Mouse (Mus musculus) embryonic facial prominence, embryonic 11.5 days (tissue): ENCODE results near the gene Ocln. TPM values are rescaled to one million over a fixed set of nuclear protein-coding genes. Genes with fewer than 3 reads are reported as not detected.
A peak's percentile ranks its signal among the peaks of the same experiment; 100 is the strongest.

Source experiments
- ATAC-seq: fragments of 200-750 bp; cut with Nextera tagmentation; replicated peaks from 2 replicates; pipeline ENCODE4 v1.8.0; 2017; ENCODE audit warnings: low read depth; ENCODE audit not compliant: insufficient number of reproducible peaks, low FRiP score, low TSS enrichment
- DNase-seq: peaks from one replicate; pipeline ENCODE4 v3.0.0-alpha.2; 2015; ENCODE audit warnings: low spot score
- H3K27ac ChIP-seq: fragments of 300-500 bp; sonication (generic); replicated peaks from 2 replicates; pipeline ENCODE4 v1.5.1; 2014; ENCODE audit warnings: mild to moderate bottlenecking, low read depth, low read length, control low read depth
- H3K27me3 ChIP-seq: fragments of 300-500 bp; sonication (generic); 2 replicates; pipeline ENCODE4 v1.6.1; 2014; ENCODE audit warnings: mild to moderate bottlenecking, low read length, moderate library complexity, mixed read lengths; ENCODE audit not compliant: control insufficient read depth, insufficient read depth
- H3K36me3 ChIP-seq: fragments of 300-500 bp; sonication (generic); replicated peaks from 2 replicates; pipeline ENCODE4 v1.6.1; 2014; ENCODE audit warnings: low read depth, mild to moderate bottlenecking, low read length, moderate library complexity, mixed read lengths; ENCODE audit not compliant: control insufficient read depth, insufficient read depth
- H3K4me1 ChIP-seq: fragments of 300-500 bp; sonication (generic); 2 replicates; pipeline ENCODE4 v1.6.1; 2014; ENCODE audit warnings: low read length, mixed read lengths; ENCODE audit not compliant: control insufficient read depth, insufficient read depth
- H3K4me2 ChIP-seq: fragments of 300-500 bp; sonication (generic); 2 replicates; pipeline ENCODE4 v1.6.1; 2014; ENCODE audit warnings: low read depth, mild to moderate bottlenecking, control low read depth, low read length, moderate library complexity
- H3K4me3 ChIP-seq: fragments of 300-500 bp; sonication (generic); 2 replicates; pipeline ENCODE4 v1.5.1; 2014; ENCODE audit warnings: low read depth, low read length, control low read depth
- H3K9ac ChIP-seq: fragments of 300-500 bp; sonication (generic); replicated peaks from 2 replicates; pipeline ENCODE4 v1.6.1; 2014; ENCODE audit warnings: mild to moderate bottlenecking, control low read depth, low read length
- H3K9me3 ChIP-seq: fragments of 300-500 bp; sonication (generic); replicated peaks from 2 replicates; pipeline ENCODE4 v1.6.1; 2016; ENCODE audit warnings: mild to moderate bottlenecking, low read length, inconsistent platforms, mixed read lengths; ENCODE audit not compliant: control insufficient read depth
- WGBS: fragments of 180-500 bp; shearing (Covaris S2); extraction: QIAGEN DNeasy Blood & Tissue Kit; methylation state at CpG from one replicate; pipeline ENCODE4 v1.1.7; 2014; 5-methylcytosine and 5-hydroxymethylcytosine counted together
- polyA plus RNA-seq: library from polyadenylated mRNA; unstranded; fragments of >200 nt; fragmentation: Nextera tagmentation; extraction: Ambion mirVana; gene quantifications from 2 replicates; pipeline ENCODE4 v1.2.1, GENCODE M21; 2014

The Ocln gene
- polyA plus RNA-seq, 1 experiment from 2014 or later, result 6.7 TPM

DNA sequence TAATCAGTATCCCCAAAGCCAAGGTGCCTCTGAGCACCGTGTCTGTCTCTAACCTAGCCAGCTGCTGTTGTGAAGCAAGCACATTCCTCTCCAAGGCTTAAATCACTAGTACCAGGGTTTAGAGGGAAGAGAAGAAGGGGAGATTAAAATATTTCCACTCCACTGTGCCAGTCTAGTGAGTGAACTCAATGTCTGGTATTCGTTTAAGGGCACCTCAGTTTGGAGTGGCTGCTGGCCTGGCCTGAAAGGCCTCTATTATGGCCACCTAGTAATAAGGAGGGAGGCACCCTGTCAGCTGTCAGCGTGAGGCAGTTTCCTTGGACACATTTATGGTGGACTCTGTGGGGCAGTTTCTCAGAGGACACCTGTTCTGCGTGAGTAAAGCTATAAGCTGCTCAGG, 4.5 kb upstream of the Ocln start:
- Histone ChIP-seq H3K4me1 (peaks cover 5% of the 10 kb centered on the region; the same call in 1 of the 2 replicates), H3K4me2 (no peak overlapping the region), H3K9me3 (no peaks in the 10 kb centered on the region), H3K36me3 (no peaks in the 10 kb centered on the region), H3K4me3 (no peak overlapping the region), H3K27me3 (peaks cover 9% of the 10 kb centered on the region), H3K9ac (no peak overlapping the region), H3K27ac (no peak overlapping the region)
- DNase-seq (no peak), ATAC-seq (no peak)
- 63% methylated on average over 4 of the region's 4 CpGs for WGBS

GRCm38 (mm10) chr13:100553042-100553437, 522 bp upstream of the Ocln start:
- Histone ChIP-seq H3K27ac (no peak overlapping the region), H3K4me1 (peaks cover 5% of the 10 kb centered on the region; the same call in 1 of the 2 replicates), H3K36me3 (no peaks in the 10 kb centered on the region), H3K4me2 (peak overlapping the region; percentile 98; the same call in 1 of the 2 replicates), H3K27me3 (peaks cover 24% of the 10 kb centered on the region), H3K9ac (no peak overlapping the region), H3K9me3 (no peaks in the 10 kb centered on the region), H3K4me3 (peak overlapping the region; percentile 56)
- DNase-seq (peak; percentile 7), ATAC-seq (no peak)
- 3% methylated on average over 12 of the region's 12 CpGs for WGBS

GRCm38 (mm10) chr13:100552009-100552368, 529 bp downstream of the Ocln start:
- Histone ChIP-seq H3K4me2 (peak overlapping the region; percentile 98), H3K36me3 (no peaks in the 10 kb centered on the region), H3K4me3 (peak overlapping the region; percentile 56), H3K4me1 (peaks cover 5% of the 10 kb centered on the region; the same call in 1 of the 2 replicates), H3K9ac (peak overlapping the region; percentile 4), H3K27me3 (peaks cover 24% of the 10 kb centered on the region), H3K9me3 (no peaks in the 10 kb centered on the region), H3K27ac (no peak overlapping the region)
- peak; percentile 30 for DNase-seq
- ATAC-seq, result no peak
- under 1% methylated on average over 35 of the region's 35 CpGs for WGBS

DNA sequence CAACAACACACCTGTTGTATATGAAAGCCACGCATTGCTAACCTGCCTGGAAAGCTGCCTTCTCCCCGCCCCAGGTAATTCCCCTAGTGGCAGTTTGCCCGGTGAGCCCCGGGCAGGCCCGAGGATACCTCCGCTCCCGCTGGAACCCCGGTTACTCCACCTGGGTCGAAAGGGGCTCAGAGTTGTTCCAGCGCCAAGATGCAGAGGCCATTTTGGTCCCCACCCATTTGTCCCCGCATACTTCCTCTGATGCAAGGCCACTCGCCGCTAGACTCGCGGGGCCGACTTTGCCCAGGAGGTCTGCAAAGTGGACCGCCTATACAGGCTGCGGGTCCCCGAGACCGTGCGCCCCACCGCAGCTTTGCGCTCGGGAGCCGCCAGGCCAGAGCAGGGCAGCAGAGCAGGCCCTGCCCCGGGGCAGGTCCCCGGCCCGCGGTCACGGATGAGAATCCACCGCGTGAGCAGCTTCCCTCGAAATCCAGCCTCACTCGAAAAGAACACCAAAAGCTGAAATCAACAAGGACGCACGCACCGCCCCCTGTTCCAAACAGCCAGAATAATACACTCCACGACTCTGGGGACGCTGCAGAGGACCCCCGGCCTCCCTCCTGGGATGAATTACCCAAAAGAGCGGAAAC, 1.0 kb downstream of the Ocln start:
- H3K36me3 ChIP-seq, result no peaks in the 10 kb centered on the region
- peak overlapping the region; percentile 4 for H3K9ac ChIP-seq
- H3K27ac ChIP-seq, result no peak overlapping the region
- 0 out of 2 replicates have a peak, but pooled peaks have one; percentile 35 for ATAC-seq
- H3K27me3 ChIP-seq, result peaks cover 24% of the 10 kb centered on the region
- H3K4me3 ChIP-seq, result peak overlapping the region; percentile 56
- no peaks in the 10 kb centered on the region for H3K9me3 ChIP-seq
- under 1% methylated on average over 41 of the region's 41 CpGs for WGBS
- H3K4me2 ChIP-seq, result peak overlapping the region; percentile 98
- peaks cover 5% of the 10 kb centered on the region; the same call in 1 of the 2 replicates for H3K4me1 ChIP-seq
- DNase-seq, result peak; percentile 17

DNA sequence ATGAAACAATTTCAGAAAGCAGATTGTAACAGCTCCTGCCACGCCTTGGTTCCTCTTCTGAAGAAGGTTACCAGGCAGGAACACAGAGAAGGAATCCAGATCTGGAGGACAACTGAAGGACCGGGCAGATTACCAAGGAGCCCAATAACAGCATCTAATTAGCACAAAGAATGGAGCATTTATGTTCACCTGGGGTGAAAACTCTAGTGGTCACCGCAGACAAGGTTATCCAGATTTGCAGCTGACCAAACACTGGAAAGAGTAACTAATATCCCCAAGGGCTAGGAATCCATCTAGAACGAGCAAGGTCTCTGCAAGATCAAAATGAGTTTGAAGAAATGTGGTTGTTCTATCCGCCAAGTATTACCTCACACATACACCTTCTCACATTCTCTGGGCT, 5.2 kb downstream of the Ocln start:
- H3K4me2 ChIP-seq, result no peak overlapping the region
- H3K27ac ChIP-seq, result no peak overlapping the region
- H3K36me3 ChIP-seq, result no peaks in the 10 kb centered on the region
- H3K4me3 ChIP-seq, result no peak overlapping the region
- DNase-seq (no peak), ATAC-seq (no peak)
- 65% methylated on average over 5 of the region's 5 CpGs for WGBS
- no peak overlapping the region for H3K9ac ChIP-seq
- peaks cover 1% of the 10 kb centered on the region; the same call in 1 of the 2 replicates for H3K4me1 ChIP-seq
- H3K9me3 ChIP-seq, result no peaks in the 10 kb centered on the region
- H3K27me3 ChIP-seq, result peaks cover 18% of the 10 kb centered on the region

DNA sequence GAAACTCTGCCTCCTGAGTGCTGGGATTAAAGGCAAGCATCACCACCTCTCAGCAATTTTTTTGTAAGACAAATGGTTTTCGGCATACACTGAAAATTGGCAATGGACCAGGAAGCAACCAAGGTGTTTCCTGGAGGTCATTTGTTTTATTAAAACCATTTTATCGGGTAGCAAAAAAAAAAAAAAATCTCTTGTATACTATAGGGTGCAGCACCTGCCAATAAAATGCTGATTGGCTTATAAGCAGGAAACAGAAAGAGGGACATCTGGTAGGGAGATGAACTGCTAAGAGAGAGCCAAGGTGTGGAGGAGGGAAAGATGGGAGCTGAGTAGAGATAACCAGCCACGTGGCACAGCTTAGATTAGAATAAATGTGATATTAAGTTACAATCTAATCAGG, 7.0 kb downstream of the Ocln start:
- no peak for ATAC-seq

DNA sequence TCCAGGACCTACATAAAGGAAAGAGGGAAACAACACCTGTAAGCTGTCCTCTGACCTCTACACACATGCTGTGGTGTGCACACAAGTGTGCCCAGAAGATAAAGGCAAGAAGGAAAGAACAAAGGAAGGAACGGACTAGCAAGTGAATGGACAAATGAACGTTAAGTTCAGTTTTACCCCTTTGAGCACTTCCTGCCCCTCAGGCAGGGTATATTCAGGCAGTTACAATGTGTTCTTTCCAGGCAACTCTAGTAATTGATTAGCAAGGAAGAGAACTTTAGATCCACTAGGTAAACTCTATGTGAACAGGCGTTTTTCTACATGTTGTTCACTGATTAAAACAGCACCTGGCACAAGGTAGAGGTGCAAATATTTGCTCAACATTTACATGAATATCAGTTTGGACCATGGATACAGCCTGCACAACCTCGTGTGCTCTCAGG, 8.3 kb downstream of the Ocln start:
- H3K4me2 ChIP-seq, result no peak overlapping the region
- H3K36me3 ChIP-seq, result no peaks in the 10 kb centered on the region
- 72% methylated on average over 4 of the region's 4 CpGs for WGBS
- H3K9me3 ChIP-seq, result no peaks in the 10 kb centered on the region
- no peak overlapping the region for H3K27ac ChIP-seq
- H3K4me3 ChIP-seq, result no peak overlapping the region
- H3K9ac ChIP-seq, result no peak overlapping the region
- DNase-seq (no peak), ATAC-seq (no peak)
- no peaks in the 10 kb centered on the region for H3K27me3 ChIP-seq
- no peaks in the 10 kb centered on the region for H3K4me1 ChIP-seq

More for the DNA sequence above, 7.0 kb downstream of the Ocln start:
- H3K9ac ChIP-seq, result no peak overlapping the region
- DNase-seq, result no peak
- no peak overlapping the region for H3K4me3 ChIP-seq
- H3K4me1 ChIP-seq, result no peaks in the 10 kb centered on the region
- H3K4me2 ChIP-seq, result no peak overlapping the region
- peaks cover 4% of the 10 kb centered on the region; the same call in 1 of the 2 replicates for H3K27me3 ChIP-seq
- no peaks in the 10 kb centered on the region for H3K9me3 ChIP-seq
- no peak overlapping the region for H3K27ac ChIP-seq
- H3K36me3 ChIP-seq, result no peaks in the 10 kb centered on the region
- 84% methylated on average over 3 of the region's 3 CpGs for WGBS

- no peak for DNase-seq
- Histone ChIP-seq H3K4me1 (no peaks in the 10 kb centered on the region), H3K36me3 (no peaks in the 10 kb centered on the region), H3K4me2 (no peak overlapping the region), H3K9ac (no peak overlapping the region), H3K27me3 (no peaks in the 10 kb centered on the region), H3K27ac (no peak overlapping the region), H3K4me3 (no peak overlapping the region), H3K9me3 (no peaks in the 10 kb centered on the region)
- no peak for ATAC-seq
- 78% methylated on average over 10 of the region's 10 CpGs for WGBS
Observed at GRCm38 (mm10) chr13:100543011-100543767, 9.3 kb downstream of the Ocln start.
